Mouse (Mus musculus) urinary bladder, postnatal 14 days (tissue): Measurements from ENCODE around the gene Gm45783.
A peak's percentile ranks its signal among the peaks of the same experiment; 100 is the strongest.
"Not testable (repeated sequence)": the region's sequence is repeated elsewhere in the genome, so short reads cannot be mapped to it uniquely, and the experiment has no call there.

Source experiments
- DNase-seq: peaks from one replicate; pipeline ENCODE4 v3.0.0; 2021; ENCODE audit warnings: low spot score

The Gm45783 gene

DNA sequence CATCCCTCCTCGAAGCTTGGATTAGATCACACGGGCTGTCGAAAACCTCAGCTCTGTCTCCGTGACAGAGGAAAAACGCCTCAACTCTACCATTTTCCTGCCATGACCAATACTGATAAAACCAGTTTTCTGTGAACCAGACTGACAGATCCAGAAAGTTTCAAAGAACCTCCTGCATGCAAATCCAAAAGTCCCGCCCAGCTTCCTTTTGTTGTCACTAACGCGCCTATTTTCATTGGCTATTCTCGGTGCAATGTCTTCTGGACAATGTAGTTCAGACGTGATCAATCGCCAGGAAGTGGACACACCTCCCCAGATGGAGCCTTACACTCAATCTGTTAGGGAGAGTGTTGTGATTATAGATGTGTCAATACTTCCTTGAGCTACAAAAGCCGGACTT lies at the start of gene Gm45783:
Gene Gm45783 (minus strand): TSS at position 143 of the 400 bp plus-strand sequence.
- DNase-seq, result not testable (repeated sequence)

DNA sequence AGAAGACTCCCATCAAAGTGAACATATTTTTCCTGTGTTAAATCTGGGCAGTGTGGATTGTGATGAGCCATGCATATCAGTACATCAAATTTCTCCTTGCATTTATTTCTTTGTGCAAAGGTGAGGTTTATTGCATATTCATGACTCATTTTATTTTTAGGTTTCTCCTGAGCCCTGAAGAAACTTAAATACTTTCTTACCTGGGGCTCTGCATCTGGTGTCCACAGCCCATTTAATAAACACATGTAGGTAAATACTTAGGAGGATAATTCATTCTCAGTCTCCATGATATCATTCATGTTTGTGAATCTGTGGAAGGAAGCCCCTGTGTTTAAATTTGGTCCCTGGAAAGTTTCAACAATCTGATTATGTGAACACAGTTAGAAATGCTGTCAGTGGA lies 25.2 kb upstream of the Gm45783 start, which contains the start of gene Vmn2r31:
Gene Vmn2r31 (minus strand): TSS at position 101 of the 400 bp plus-strand sequence.
- not testable (repeated sequence) for DNase-seq

DNA sequence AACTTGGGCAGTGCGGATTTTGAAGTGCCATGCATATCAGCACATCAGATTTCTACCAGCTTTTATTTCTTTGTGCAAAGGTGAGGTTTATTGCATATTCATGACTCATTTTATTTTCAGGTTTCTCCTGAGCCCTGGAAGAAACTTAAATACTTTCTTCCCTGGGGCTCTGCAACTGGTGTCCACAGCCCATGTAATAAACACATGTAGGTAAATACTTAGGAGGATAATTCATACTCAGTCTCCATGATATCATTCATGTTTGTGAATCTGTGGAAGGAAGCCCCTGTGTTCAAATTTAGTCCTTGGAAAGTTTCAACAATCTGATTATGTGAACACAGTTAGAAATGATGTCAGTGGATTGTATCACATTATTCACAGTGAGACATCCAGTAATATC lies 36.9 kb downstream of the Gm45783 start, which contains the start of gene Vmn2r30:
Gene Vmn2r30 (minus strand): TSS at position 101 of the 400 bp plus-strand sequence.
- not testable (repeated sequence) for DNase-seq

DNA sequence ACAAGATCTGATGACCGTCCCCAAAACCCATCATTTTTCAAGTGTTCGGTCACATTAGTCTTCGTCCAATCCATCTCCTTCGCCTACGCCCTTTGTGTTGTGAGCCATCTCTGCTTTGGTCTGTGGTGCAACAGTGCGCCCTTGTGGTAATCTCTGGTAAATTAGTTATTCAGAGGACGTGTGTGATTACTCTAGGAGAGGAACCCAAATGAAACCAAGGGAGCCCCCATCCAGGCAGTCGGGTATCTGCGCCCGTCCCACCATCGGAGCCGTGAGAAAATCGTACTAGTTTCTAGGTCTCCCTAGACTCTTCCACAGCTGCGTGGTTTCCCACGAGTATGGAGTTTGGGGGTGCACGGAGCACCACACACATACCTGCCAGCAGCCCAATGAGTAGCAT lies 78.8 kb downstream of the Gm45783 start:
- peak; percentile 52 for DNase-seq
